Mouse (Mus musculus): ENCODE measurements around the gene Zdhhc24. TPM values are rescaled to one million over a fixed set of nuclear protein-coding genes. Genes with fewer than 3 reads are reported as not detected.
A peak's percentile ranks its signal among the peaks of the same experiment; 100 is the strongest.

Zdhhc24 gene
- polyA plus RNA-seq, 1 experiment from 2014 or later, result 8.7 TPM

- Histone ChIP-seq H3K4me1 (replicated peaks; ENCODE audit: insufficient read depth, low read length) (no peaks in the 10 kb centered on the region), H3K36me3 (ENCODE audit: insufficient read depth, low read length) (no peaks in the 10 kb centered on the region), H3K9ac (ENCODE audit: low read depth, low read length) (no peak overlapping the region), H3K4me3 (replicated peaks; ENCODE audit: low read depth, low read length) (no peak overlapping the region), H3K9me3 (replicated peaks; ENCODE audit: low read length) (no peaks in the 10 kb centered on the region), H3K4me2 (ENCODE audit: low read length) (no peak overlapping the region), H3K27ac (no peak overlapping the region), H3K27me3 (ENCODE audit: insufficient read depth, low read length) (no peaks in the 10 kb centered on the region)
- no peak for TF ChIP-seq CTCF (IDR thresholded peaks at IDR 0.05; ENCODE audit: low read depth)
- ATAC-seq (replicated peaks; ENCODE audit: low FRiP score, low read depth) (no peak), DNase-seq (ENCODE audit: low spot score) (no peak)
- 65% methylated on average over 3 of the region's 3 CpGs for WGBS
These were observed 13.3 kb downstream of the Zdhhc24 start for GRCm38 (mm10) chr19:4891798-4892197.

GRCm38 (mm10) chr19:4896780-4897520 lies 18.5 kb downstream of the Zdhhc24 start:
- Histone ChIP-seq H3K4me2 (ENCODE audit: low read length) (peak overlapping the region; percentile 34), H3K4me1 (replicated peaks; ENCODE audit: insufficient read depth, low read length) (no peaks in the 10 kb centered on the region), H3K9ac (ENCODE audit: low read depth, low read length) (0 out of 2 replicates have a peak overlapping the region, but pooled peaks have one; percentile 31), H3K4me3 (replicated peaks; ENCODE audit: low read depth, low read length) (no peak overlapping the region), H3K36me3 (ENCODE audit: insufficient read depth, low read length) (0 out of 2 replicates have a peak, but pooled peaks cover 4% of the 10 kb centered on the region), H3K9me3 (replicated peaks; ENCODE audit: low read length) (no peaks in the 10 kb centered on the region), H3K27me3 (ENCODE audit: insufficient read depth, low read length) (no peaks in the 10 kb centered on the region), H3K27ac (0 out of 2 replicates have a peak overlapping the region, but pooled peaks have one; percentile 5)
- DNase-seq (ENCODE audit: low spot score) (no peak), ATAC-seq (replicated peaks; ENCODE audit: low FRiP score, low read depth) (no peak)
- TF ChIP-seq CTCF (IDR thresholded peaks at IDR 0.05; ENCODE audit: low read depth), result no peak
- 31% methylated on average over 21 of the region's 21 CpGs for WGBS

- Histone ChIP-seq H3K9ac (ENCODE audit: low read depth, low read length) (no peak overlapping the region), H3K36me3 (ENCODE audit: insufficient read depth, low read length) (0 out of 2 replicates have a peak, but pooled peaks cover 4% of the 10 kb centered on the region), H3K4me3 (replicated peaks; ENCODE audit: low read depth, low read length) (no peak overlapping the region), H3K4me1 (replicated peaks; ENCODE audit: insufficient read depth, low read length) (no peaks in the 10 kb centered on the region), H3K27ac (no peak overlapping the region), H3K27me3 (ENCODE audit: insufficient read depth, low read length) (no peaks in the 10 kb centered on the region), H3K9me3 (replicated peaks; ENCODE audit: low read length) (no peaks in the 10 kb centered on the region), H3K4me2 (ENCODE audit: low read length) (no peak overlapping the region)
- DNase-seq (ENCODE audit: low spot score) (peak; percentile 51), ATAC-seq (replicated peaks; ENCODE audit: low FRiP score, low read depth) (no peak)
- TF ChIP-seq CTCF (IDR thresholded peaks at IDR 0.05; ENCODE audit: low read depth), result no peak
- WGBS, result 24% methylated on average over 9 of the region's 9 CpGs
These were observed 20.5 kb downstream of the Zdhhc24 start for GRCm38 (mm10) chr19:4898972-4899371.

- Histone ChIP-seq H3K4me2 (ENCODE audit: low read length) (no peak overlapping the region), H3K4me1 (replicated peaks; ENCODE audit: insufficient read depth, low read length) (no peaks in the 10 kb centered on the region), H3K4me3 (replicated peaks; ENCODE audit: low read depth, low read length) (no peak overlapping the region), H3K27ac (no peak overlapping the region), H3K9me3 (replicated peaks; ENCODE audit: low read length) (no peaks in the 10 kb centered on the region), H3K9ac (ENCODE audit: low read depth, low read length) (no peak overlapping the region), H3K27me3 (ENCODE audit: insufficient read depth, low read length) (no peaks in the 10 kb centered on the region), H3K36me3 (ENCODE audit: insufficient read depth, low read length) (0 out of 2 replicates have a peak, but pooled peaks cover 4% of the 10 kb centered on the region)
- ATAC-seq (replicated peaks; ENCODE audit: low FRiP score, low read depth) (no peak), DNase-seq (ENCODE audit: low spot score) (no peak)
- WGBS, result 69% methylated on average over 3 of the region's 3 CpGs
- TF ChIP-seq CTCF (IDR thresholded peaks at IDR 0.05; ENCODE audit: low read depth), result no peak
These were observed 21.4 kb downstream of the Zdhhc24 start for GRCm38 (mm10) chr19:4899888-4900287.

- H3K27ac ChIP-seq, result no peak within 1 kb of the TSS
- ATAC-seq (replicated peaks; ENCODE audit: low FRiP score, low read depth), result peak; percentile 46; the same call in 1 of the 2 replicates
- WGBS, result 7% methylated on average over 31 of the region's 31 CpGs
- peak within 1 kb of the TSS; percentile 71 for H3K4me3 ChIP-seq (replicated peaks; ENCODE audit: low read depth, low read length)
- no peak for TF ChIP-seq CTCF (IDR thresholded peaks at IDR 0.05; ENCODE audit: low read depth)
- peaks cover 16% of the 10 kb centered on the region; the same call in 1 of the 2 replicates for H3K36me3 ChIP-seq (ENCODE audit: insufficient read depth, low read length)
- no peaks in the 10 kb centered on the region for H3K27me3 ChIP-seq (ENCODE audit: insufficient read depth, low read length)
- peak within 1 kb of the TSS; percentile 65 for H3K4me2 ChIP-seq (ENCODE audit: low read length)
- H3K4me1 ChIP-seq (replicated peaks; ENCODE audit: insufficient read depth, low read length), result 0 out of 2 replicates have a peak, but pooled peaks cover 2% of the 10 kb centered on the region
- peak; percentile 86 for DNase-seq (ENCODE audit: low spot score)
- no peaks in the 10 kb centered on the region for H3K9me3 ChIP-seq (replicated peaks; ENCODE audit: low read length)
- peak within 1 kb of the TSS; percentile 63 for H3K9ac ChIP-seq (ENCODE audit: low read depth, low read length)
These were observed 27.7 kb downstream of the Zdhhc24 start, which contains the start of gene Bbs1 for GRCm38 (mm10) chr19:4905979-4906794. TSS of gene Bbs1 (minus strand) at chr19:4906628.

GRCm38 (mm10) chr19:4908107-4908506 lies 29.6 kb downstream of the Zdhhc24 start:
- H3K4me2 ChIP-seq (ENCODE audit: low read length), result no peak overlapping the region
- H3K9ac ChIP-seq (ENCODE audit: low read depth, low read length), result no peak overlapping the region
- H3K36me3 ChIP-seq (ENCODE audit: insufficient read depth, low read length), result peaks cover 16% of the 10 kb centered on the region; the same call in 1 of the 2 replicates
- no peak overlapping the region for H3K4me3 ChIP-seq (replicated peaks; ENCODE audit: low read depth, low read length)
- ATAC-seq (replicated peaks; ENCODE audit: low FRiP score, low read depth) (no peak), DNase-seq (ENCODE audit: low spot score) (peak; percentile 26)
- 87% methylated on average over 4 of the region's 4 CpGs for WGBS
- no peaks in the 10 kb centered on the region for H3K27me3 ChIP-seq (ENCODE audit: insufficient read depth, low read length)
- no peaks in the 10 kb centered on the region for H3K9me3 ChIP-seq (replicated peaks; ENCODE audit: low read length)
- TF ChIP-seq CTCF (IDR thresholded peaks at IDR 0.05; ENCODE audit: low read depth), result peak; percentile 69
- 0 out of 2 replicates have a peak, but pooled peaks cover 2% of the 10 kb centered on the region for H3K4me1 ChIP-seq (replicated peaks; ENCODE audit: insufficient read depth, low read length)
- no peak overlapping the region for H3K27ac ChIP-seq
